7 mouse cellular contexts compared by ENCODE assay signal in the genomic region with DNA sequence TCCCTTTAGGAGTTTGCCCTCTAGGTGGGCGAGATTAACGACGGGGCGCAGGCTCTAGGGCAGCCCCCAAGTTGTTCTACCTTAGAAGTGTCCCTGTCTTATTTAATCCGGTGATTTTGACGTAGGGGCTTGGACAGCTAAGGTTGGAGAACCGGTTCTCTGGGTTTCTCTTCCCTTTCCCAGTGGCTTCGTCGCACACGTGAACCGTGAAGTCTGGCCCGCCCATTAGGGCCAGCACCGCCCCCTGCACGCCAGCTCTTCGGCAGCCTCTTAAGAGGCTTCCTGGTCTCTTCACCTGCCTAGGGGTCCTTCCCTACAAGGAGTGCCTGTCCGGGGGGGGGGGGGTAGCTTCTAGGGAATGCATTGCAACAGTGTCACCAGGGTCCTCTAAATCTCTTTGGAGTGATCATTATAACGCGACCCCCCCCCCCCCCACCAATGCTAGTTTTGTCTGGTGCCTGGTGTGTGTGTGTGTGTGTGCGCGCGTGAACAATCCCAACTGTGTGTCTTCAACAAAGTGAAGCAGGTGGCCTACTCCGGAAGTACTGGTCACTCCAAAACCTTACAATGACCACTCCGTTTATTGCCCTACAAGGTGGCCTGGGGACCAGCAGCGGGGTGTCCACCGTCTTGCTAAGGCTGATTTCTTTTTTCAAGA. TPM values are rescaled to one million over a fixed set of nuclear protein-coding genes. Genes with fewer than 3 reads are reported as not detected.
DNase-seq lines count a peak whose midpoint lies in the region; ATAC-seq and TF ChIP-seq lines count a peak whose summit lies in the region.

No protein-coding gene starts in this region.

- peak; percentile 54 for DNase-seq in ES-CJ7 (ENCODE audit: low read depth, low spot score)
- DNase-seq in left cerebral cortex, adult 11 months (ENCODE audit: low spot score): no peak

- peak overlapping the region; percentile 85 for H3K4me2 ChIP-seq in hindbrain, embryonic 15.5 days
- peak overlapping the region; percentile 80 for H3K4me2 ChIP-seq in liver, embryonic 15.5 days
- H3K4me2 ChIP-seq in neural tube, embryonic 13.5 days: peak overlapping the region; percentile 68

- peaks cover 70% of the 10 kb centered on the region for H3K27me3 ChIP-seq in hindbrain, embryonic 15.5 days
- peaks cover 71% of the 10 kb centered on the region for H3K27me3 ChIP-seq in liver, embryonic 15.5 days
- peaks cover 95% of the 10 kb centered on the region for H3K27me3 ChIP-seq in neural tube, embryonic 13.5 days

- H3K4me3 ChIP-seq in bone marrow, adult 2 months (replicated peaks; ENCODE audit: control insufficient read depth, low read depth, low read length): peak overlapping the region; percentile 20
- H3K4me3 ChIP-seq in hindbrain, embryonic 15.5 days: peak overlapping the region; percentile 7; the same call in 1 of the 2 replicates
- peak overlapping the region; percentile 54 for H3K4me3 ChIP-seq in liver, embryonic 15.5 days (replicated peaks)
- peak overlapping the region; percentile 47; the same call in 1 of the 2 replicates for H3K4me3 ChIP-seq in neural tube, embryonic 13.5 days

- TF ChIP-seq POLR2A in bone marrow, adult 2 months (IDR thresholded peaks at IDR 0.05; ENCODE audit: borderline replicate concordance, control insufficient read depth, low read depth, low read length): no peak

- H3K27ac ChIP-seq in bone marrow, adult 2 months (ENCODE audit: control insufficient read depth, insufficient read depth, low read depth, low read length, poor library complexity): 0 out of 2 replicates have a peak overlapping the region, but pooled peaks have one; percentile 19
- H3K27ac ChIP-seq in hindbrain, embryonic 15.5 days (replicated peaks): no peak overlapping the region
- H3K27ac ChIP-seq in liver, embryonic 15.5 days (replicated peaks): no peak overlapping the region
- no peak overlapping the region for H3K27ac ChIP-seq in neural tube, embryonic 13.5 days (replicated peaks)

- H3K9ac ChIP-seq in hindbrain, embryonic 15.5 days: no peak overlapping the region
- H3K9ac ChIP-seq in liver, embryonic 15.5 days: no peak overlapping the region
- H3K9ac ChIP-seq in neural tube, embryonic 13.5 days: no peak overlapping the region

- TF ChIP-seq CTCF in bone marrow, adult 2 months (IDR thresholded peaks at IDR 0.05; ENCODE audit: control insufficient read depth, insufficient read depth, low read length): no peak

- no peaks in the 10 kb centered on the region for H3K9me3 ChIP-seq in hindbrain, embryonic 15.5 days
- H3K9me3 ChIP-seq in liver, embryonic 15.5 days (replicated peaks): no peaks in the 10 kb centered on the region
- no peaks in the 10 kb centered on the region for H3K9me3 ChIP-seq in neural tube, embryonic 13.5 days

- 11% methylated on average over 25 of the region's 25 CpGs for WGBS in bone marrow, adult 2 months
- 3% methylated on average over 25 of the region's 25 CpGs for WGBS in hindbrain, embryonic 15.5 days
- 6% methylated on average over 25 of the region's 25 CpGs for WGBS in liver, embryonic 15.5 days (ENCODE audit: insufficient replicate concordance)
- WGBS in neural tube, embryonic 13.5 days: 3% methylated on average over 25 of the region's 25 CpGs

- no peak for ATAC-seq in hindbrain, embryonic 15.5 days (ENCODE audit: low FRiP score, low read depth)
- no peak for ATAC-seq in liver, embryonic 15.5 days (ENCODE audit: insufficient read depth)
- ATAC-seq in neural tube, embryonic 13.5 days (ENCODE audit: low read depth): no peak
- ATAC-seq in erythroid progenitor cell, adult 5-6 weeks (replicated peaks; ENCODE audit: low FRiP score, poor library complexity, severe bottlenecking): no peak

- no peaks in the 10 kb centered on the region for H3K36me3 ChIP-seq in hindbrain, embryonic 15.5 days
- 0 out of 2 replicates have a peak, but pooled peaks cover under 1% of the 10 kb centered on the region for H3K36me3 ChIP-seq in liver, embryonic 15.5 days (replicated peaks)
- peaks cover 8% of the 10 kb centered on the region for H3K36me3 ChIP-seq in neural tube, embryonic 13.5 days

- H3K4me1 ChIP-seq in bone marrow, adult 2 months (ENCODE audit: control insufficient read depth, insufficient read depth, low read length): peaks cover 5% of the 10 kb centered on the region; the same call in 1 of the 2 replicates
- peaks cover 46% of the 10 kb centered on the region for H3K4me1 ChIP-seq in hindbrain, embryonic 15.5 days (replicated peaks)
- peaks cover 45% of the 10 kb centered on the region for H3K4me1 ChIP-seq in liver, embryonic 15.5 days (replicated peaks)
- peaks cover 49% of the 10 kb centered on the region for H3K4me1 ChIP-seq in neural tube, embryonic 13.5 days (replicated peaks)

RNA-seq across cellular contexts. Expression of a gene that starts 2.0 kb away (rescaled TPM):
- polyA plus RNA-seq in bone marrow, adult 2 months (2011; ENCODE audit: insufficient read depth, insufficient read length, low replicate concordance, missing spikeins): 14.2 and 47.3 TPM in 2 replicates
- polyA plus RNA-seq in hindbrain, embryonic 15.5 days (2015; fragmentation: Nextera tagmentation; extraction: Ambion mirVana): 4.6 and 4.9 TPM in 2 replicates
- polyA plus RNA-seq in liver, embryonic 15.5 days (2015; fragmentation: Nextera tagmentation; extraction: Ambion mirVana): 2.7 and 3.0 TPM in 2 replicates
- 4.4 and 4.8 TPM in 2 replicates for polyA plus RNA-seq in neural tube, embryonic 13.5 days (2015; fragmentation: Nextera tagmentation; extraction: Ambion mirVana)
- 2.1 and 7.6 TPM in 2 replicates for total RNA-seq in erythroid progenitor cell, adult 5-6 weeks (2015; ENCODE audit: low replicate concordance)
- 3.0 and 4.8 TPM in 2 replicates for total RNA-seq in erythroid progenitor cell, adult 5-6 weeks (2017; ENCODE audit: low replicate concordance)

RNA-seq across cellular contexts. Expression of a gene that starts 51.0 kb away (rescaled TPM):
- 12.5 and 23.7 TPM in 2 replicates for polyA plus RNA-seq in bone marrow, adult 2 months (2011; ENCODE audit: insufficient read depth, insufficient read length, low replicate concordance, missing spikeins)
- polyA plus RNA-seq in hindbrain, embryonic 15.5 days (2015; fragmentation: Nextera tagmentation; extraction: Ambion mirVana): 9.8 and 10.0 TPM in 2 replicates
- polyA plus RNA-seq in liver, embryonic 15.5 days (2015; fragmentation: Nextera tagmentation; extraction: Ambion mirVana): 3.4 and 4.4 TPM in 2 replicates
- polyA plus RNA-seq in neural tube, embryonic 13.5 days (2015; fragmentation: Nextera tagmentation; extraction: Ambion mirVana): 8.7 TPM in 2 replicates
- 15.1 and 18.0 TPM in 2 replicates for total RNA-seq in erythroid progenitor cell, adult 5-6 weeks (2015; ENCODE audit: low replicate concordance)
- total RNA-seq in erythroid progenitor cell, adult 5-6 weeks (2017; ENCODE audit: low replicate concordance): 4.2 and 5.5 TPM in 2 replicates
